In the genomic region with DNA sequence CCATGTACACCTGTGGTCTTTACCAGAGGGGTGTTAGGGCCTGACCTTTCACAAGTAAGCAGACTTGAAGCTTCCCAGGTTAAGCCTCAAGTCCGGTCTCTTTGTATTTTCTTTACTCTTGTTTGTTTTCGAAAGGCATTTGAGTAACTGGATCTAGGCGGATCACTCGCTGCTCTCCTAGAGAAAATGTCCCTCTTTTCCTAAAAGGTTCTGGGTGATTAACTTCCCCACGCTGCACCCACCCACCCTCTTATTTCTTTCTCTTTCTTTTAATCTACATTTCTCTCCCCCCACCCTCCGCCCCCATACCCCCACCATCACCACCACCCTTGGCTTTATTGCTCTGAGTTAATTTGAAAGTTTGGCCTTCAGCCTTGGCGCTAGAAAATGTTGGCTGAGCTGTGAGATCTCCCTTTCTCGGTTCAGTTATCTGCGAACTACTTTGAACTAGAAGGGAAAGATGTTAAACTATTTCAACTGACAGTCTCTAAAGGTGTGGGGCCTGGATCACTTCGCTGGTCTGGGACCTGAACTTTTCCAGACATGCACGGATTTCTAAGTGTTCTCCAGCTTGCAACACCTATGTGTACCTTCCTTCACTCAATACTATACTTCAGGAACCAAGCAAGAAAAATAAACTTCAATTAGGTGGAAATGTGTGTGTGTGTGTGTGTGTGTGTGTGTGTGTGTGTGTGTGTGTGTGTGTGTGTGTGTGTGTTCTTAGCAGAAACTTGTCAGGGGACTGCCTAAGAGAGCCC, we compare ENCODE assay signal across 9 mouse cellular contexts. TPM values are rescaled to one million over a fixed set of nuclear protein-coding genes. Genes with fewer than 3 reads are reported as not detected.
DNase-seq lines count a peak whose midpoint lies in the region; ATAC-seq and TF ChIP-seq lines count a peak whose summit lies in the region.
"Had no signal": no experiment of that assay in that cellular context is flagged by ENCODE, and none has a peak within 500 bp of the region (broad histone marks: within the 10 kb centered on the region; RNA-seq: fewer than 3 reads in every experiment).

No protein-coding gene starts in this region.

- H3K9me3 ChIP-seq in heart, embryonic 14.5 days (ENCODE audit: control insufficient read depth, low read length), result no peaks in the 10 kb centered on the region
- no peaks in the 10 kb centered on the region for H3K9me3 ChIP-seq in hindbrain, postnatal 0 days (ENCODE audit: low read length)
- H3K9me3 ChIP-seq in midbrain, postnatal 0 days (ENCODE audit: low read length), result no peaks in the 10 kb centered on the region

- no peaks in the 10 kb centered on the region for H3K27me3 ChIP-seq in heart, embryonic 14.5 days (ENCODE audit: control insufficient read depth, insufficient read depth, low read length)
- no peaks in the 10 kb centered on the region for H3K27me3 ChIP-seq in hindbrain, postnatal 0 days (ENCODE audit: insufficient read depth, low read length)
- H3K27me3 ChIP-seq in midbrain, postnatal 0 days (ENCODE audit: insufficient read depth, low read length), result no peaks in the 10 kb centered on the region

- peak overlapping the region; percentile 92 to 95; a peak in 3 of 4 replicates for H3K4me3 ChIP-seq in heart, embryonic 14.5 days (ENCODE audit: control insufficient read depth in 1 of 2, insufficient read depth in 1 of 2, low read depth in 1 of 2, low read length in 2 of 2)
- peak overlapping the region; percentile 46; the same call in 1 of the 2 replicates for H3K4me3 ChIP-seq in cortical plate, adult 2 months (ENCODE audit: insufficient read depth, low read length)
- peak overlapping the region; percentile 79 for H3K4me3 ChIP-seq in hindbrain, postnatal 0 days (ENCODE audit: low read length)
- H3K4me3 ChIP-seq in midbrain, postnatal 0 days (ENCODE audit: low read depth, low read length), result peak overlapping the region; percentile 82

- peak overlapping the region; percentile 98 for H3K9ac ChIP-seq in heart, embryonic 14.5 days (ENCODE audit: low read length)
- H3K9ac ChIP-seq in hindbrain, postnatal 0 days (replicated peaks; ENCODE audit: low read length), result peak overlapping the region; percentile 90
- H3K9ac ChIP-seq in midbrain, postnatal 0 days (replicated peaks; ENCODE audit: low read length, poor library complexity, severe bottlenecking), result peak overlapping the region; percentile 95

- H3K27ac ChIP-seq in heart, embryonic 14.5 days (replicated peaks in 1 of 2; ENCODE audit: control insufficient read depth in 1 of 2, insufficient read depth in 1 of 2, low read depth in 2 of 2, low read length in 2 of 2), result peak overlapping the region; percentile 61 to 95
- H3K27ac ChIP-seq in cortical plate, adult 2 months (ENCODE audit: insufficient read depth, low read length), result no peak overlapping the region
- H3K27ac ChIP-seq in hindbrain, postnatal 0 days, result peak overlapping the region; percentile 92
- peak overlapping the region; percentile 89 for H3K27ac ChIP-seq in midbrain, postnatal 0 days (ENCODE audit: low read depth, low read length)

- intact Hi-C loops in heart, postnatal 14 days (cut with DNase I), result loop anchor here (2.0 to 10.0 kb wide), 3 partner anchors 306 to 786 kb away; no protein-coding TSS in a partner anchor

- no peaks in the 10 kb centered on the region for H3K36me3 ChIP-seq in heart, embryonic 14.5 days (ENCODE audit: control insufficient read depth, insufficient read depth, low read length)
- H3K36me3 ChIP-seq in hindbrain, postnatal 0 days (ENCODE audit: insufficient read depth, low read length), result no peaks in the 10 kb centered on the region
- no peaks in the 10 kb centered on the region for H3K36me3 ChIP-seq in midbrain, postnatal 0 days (ENCODE audit: insufficient read depth, low read length)

- TF ChIP-seq CTCF in cortical plate, adult 2 months (IDR thresholded peaks at IDR 0.05; ENCODE audit: extremely low read depth, insufficient read depth, low read length), result no peak
- no peak for TF ChIP-seq CTCF in hindbrain, postnatal 0 days (IDR thresholded peaks at IDR 0.05; ENCODE audit: low read depth)
- no peak for TF ChIP-seq CTCF in midbrain, postnatal 0 days (IDR thresholded peaks at IDR 0.05)

- no peak for DNase-seq in heart, postnatal 14 days
- no peak for DNase-seq in hindbrain, postnatal 0 days (ENCODE audit: low spot score)
- DNase-seq in midbrain, postnatal 0 days (ENCODE audit: low spot score), result peak; percentile 3
- DNase-seq in gastrocnemius, postnatal 4 days (ENCODE audit: low spot score in 2 of 2), result no peak
- no peak for DNase-seq in adrenal gland, postnatal 14 days
- DNase-seq: cerebellum, adult 11-12 months had no signal

- TF ChIP-seq POLR2A in cortical plate, adult 2 months (IDR thresholded peaks at IDR 0.05; ENCODE audit: extremely low read depth, insufficient read depth, low read length), result no peak

- H3K4me1 ChIP-seq in heart, embryonic 14.5 days (ENCODE audit: control insufficient read depth in 2 of 2, insufficient read depth in 2 of 2, low read length in 2 of 2), result peaks cover 10 to 16% of the 10 kb centered on the region in 2 experiments
- H3K4me1 ChIP-seq in cortical plate, adult 2 months (ENCODE audit: control insufficient read depth, insufficient read depth, low read length), result no peaks in the 10 kb centered on the region; the same call in 1 of the 2 replicates
- H3K4me1 ChIP-seq in hindbrain, postnatal 0 days (ENCODE audit: insufficient read depth, low read length), result 0 out of 2 replicates have a peak, but pooled peaks cover 5% of the 10 kb centered on the region
- H3K4me1 ChIP-seq in midbrain, postnatal 0 days (ENCODE audit: insufficient read depth, low read length), result peaks cover 1% of the 10 kb centered on the region; the same call in 1 of the 2 replicates

- H3K4me2 ChIP-seq in heart, embryonic 14.5 days (ENCODE audit: low read length), result peak overlapping the region; percentile 62
- peak overlapping the region; percentile 75 for H3K4me2 ChIP-seq in hindbrain, postnatal 0 days (ENCODE audit: low read depth, low read length)
- H3K4me2 ChIP-seq in midbrain, postnatal 0 days (ENCODE audit: low read depth, low read length, poor library complexity, severe bottlenecking), result peak overlapping the region; percentile 79

- no peak for ATAC-seq in heart, embryonic 14.5 days (ENCODE audit: insufficient number of reproducible peaks, insufficient read depth, low FRiP score, low read depth)
- no peak for ATAC-seq in hindbrain, postnatal 0 days
- no peak; the same call in 1 of the 2 replicates for ATAC-seq in midbrain, postnatal 0 days (ENCODE audit: low FRiP score)
- no peak for ATAC-seq in inflammation-experienced regulatory T-cells, adult 6 months

- WGBS in heart, embryonic 14.5 days, result 38% methylated on average over 11 of the region's 11 CpGs
- 16% methylated on average over 11 of the region's 11 CpGs for whole genome bisulfite sequencing in hindbrain, postnatal 0 days
- 17% methylated on average over 11 of the region's 11 CpGs for WGBS in midbrain, postnatal 0 days

RNA-seq across cellular contexts. Expression of a gene that starts 1.0 kb away (rescaled TPM):
- polyA plus RNA-seq in heart, embryonic 14.5 days (2014; fragmentation: Nextera tagmentation; extraction: Ambion mirVana), result 28.5 and 29.0 TPM in 2 replicates
- 1 to 10 TPM; 4.3 to 4.6 TPM for total RNA-seq in heart, postnatal 14 days (2021)
- polyA plus RNA-seq in cortical plate, adult 2 months (2012; rRNA removed), result 11.7 and 13.5 TPM in 2 replicates
- 31.4 and 33.1 TPM in 2 replicates for total RNA-seq in hindbrain, postnatal 0 days (2014; rRNA removed)
- polyA plus RNA-seq in hindbrain, postnatal 0 days (2015; fragmentation: Nextera tagmentation; extraction: Ambion mirVana), result 21.2 and 22.2 TPM in 2 replicates
- 38.0 and 46.1 TPM in 2 replicates for total RNA-seq in midbrain, postnatal 0 days (2014; rRNA removed)
- polyA plus RNA-seq in midbrain, postnatal 0 days (2015; fragmentation: Nextera tagmentation; extraction: Ambion mirVana), result 27.9 and 31.0 TPM in 2 replicates
- total RNA-seq in gastrocnemius, postnatal 4 days (2021), result 1 to 10 TPM; 1.8 TPM
- 3.6 and 5.4 TPM in 2 replicates for total RNA-seq in adrenal gland, postnatal 14 days (2021)
- not detected for polyA plus RNA-seq in inflammation-experienced regulatory T-cells, adult 6 months (2017; shearing (Covaris generic))
